Mouse (Mus musculus): Measurements from ENCODE around the gene Zbtb16.

GRCm38 (mm10) chr9:48786814-48787213, 49.2 kb downstream of the Zbtb16 start:
- TF ChIP-seq CTCF (IDR thresholded peaks at IDR 0.05; ENCODE audit: low read depth) (no peak), EP300 (IDR thresholded peaks at IDR 0.05; ENCODE audit: low read depth) (no peak)
